Mouse (Mus musculus): ENCODE measurements around the gene Ube2q1. TPM values are rescaled to one million over a fixed set of nuclear protein-coding genes. Genes with fewer than 3 reads are reported as not detected.

Gene Ube2q1
- 21.8 and 22.0 TPM in 2 replicates for polyA plus RNA-seq (2014; fragmentation: Nextera tagmentation; extraction: Ambion mirVana)

DNA sequence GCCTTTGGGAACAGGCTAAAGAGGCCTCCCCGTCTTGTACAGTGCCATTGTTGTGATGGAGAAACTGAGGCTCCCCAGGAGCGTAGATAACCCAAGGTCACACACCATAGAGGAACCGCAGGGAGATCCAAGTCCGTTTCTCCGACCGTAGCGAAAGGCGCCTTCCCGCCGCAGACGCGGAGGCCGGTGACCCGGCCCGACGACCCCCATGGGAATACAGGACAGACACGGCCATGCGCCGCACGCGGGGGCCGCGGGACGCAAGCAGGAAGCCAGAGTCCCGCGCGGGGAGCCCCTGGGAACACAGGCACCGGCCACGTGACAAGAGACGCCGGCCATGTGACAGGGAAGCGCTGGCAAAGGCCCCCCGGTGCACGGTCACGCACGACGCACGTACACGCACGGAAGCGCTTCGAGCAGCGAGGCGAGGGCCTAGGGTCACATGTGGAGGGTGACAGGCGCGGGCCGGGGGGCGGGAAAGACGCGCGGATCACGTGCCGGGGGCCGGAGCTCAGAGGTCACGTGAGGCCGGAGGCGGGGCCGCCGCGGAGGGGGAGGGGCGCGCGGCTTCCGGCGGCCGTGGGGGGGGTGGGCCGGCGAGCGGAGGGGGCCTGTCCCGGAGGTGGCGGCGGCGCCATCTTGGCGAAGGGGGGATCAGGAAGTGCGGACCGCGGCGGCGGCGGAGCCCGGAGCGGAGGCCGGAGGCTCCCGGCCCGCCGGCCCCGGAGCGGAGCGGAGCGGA, at the start of gene Ube2q1:
Ube2q1 (plus strand) TSS at position 649 of the 742 bp plus-strand sequence.
- Histone ChIP-seq H3K27ac (ENCODE audit: low read length) (peak within 1 kb of the TSS; percentile 96), H3K36me3 (ENCODE audit: control insufficient read depth, insufficient read depth, low read length) (peaks cover 24% of the 10 kb centered on the region; the same call in 1 of the 2 replicates), H3K9me3 (ENCODE audit: control insufficient read depth, low read depth, low read length) (no peaks in the 10 kb centered on the region), H3K4me3 (ENCODE audit: low read depth, low read length) (peak within 1 kb of the TSS; percentile 97), H3K4me2 (replicated peaks; ENCODE audit: low read depth, low read length) (peak within 1 kb of the TSS; percentile 76), H3K27me3 (ENCODE audit: control insufficient read depth, insufficient read depth, low read length) (no peaks in the 10 kb centered on the region), H3K4me1 (ENCODE audit: control insufficient read depth, insufficient read depth, low read length) (peaks cover 20% of the 10 kb centered on the region), H3K9ac (replicated peaks; ENCODE audit: low read depth, low read length) (peak within 1 kb of the TSS; percentile 99)
- WGBS, result under 1% methylated on average over 71 of the region's 90 CpGs
- peak; percentile 94 for ATAC-seq (ENCODE audit: insufficient number of reproducible peaks, insufficient read depth, low FRiP score, low read depth)

DNA sequence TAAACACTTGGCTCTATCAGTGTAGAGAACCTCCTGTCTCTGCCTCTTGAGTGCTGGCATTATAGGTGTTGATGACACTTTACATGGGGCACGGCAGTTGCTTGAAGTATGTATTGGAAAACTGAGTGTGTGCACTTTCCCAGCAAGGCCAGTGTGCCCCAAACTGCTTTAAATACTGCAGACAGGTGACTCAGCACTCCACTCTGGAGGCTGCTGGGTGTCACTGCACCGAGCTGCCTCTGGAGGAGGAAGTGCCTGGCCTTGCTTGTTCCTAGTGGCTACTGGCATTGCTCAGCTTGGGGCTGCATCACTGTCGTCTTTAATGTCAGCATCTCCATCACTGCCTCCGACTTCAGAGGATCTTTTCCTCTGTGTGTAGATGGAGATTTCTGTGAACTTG, 46.4 kb upstream of the Ube2q1 start:
- WGBS, result 14% methylated on average over 4 of the region's 4 CpGs
- Histone ChIP-seq H3K4me3 (ENCODE audit: low read depth, low read length) (no peak overlapping the region), H3K27ac (ENCODE audit: low read length) (no peak overlapping the region), H3K9ac (replicated peaks; ENCODE audit: low read depth, low read length) (no peak overlapping the region), H3K4me1 (ENCODE audit: control insufficient read depth, insufficient read depth, low read length) (peaks cover 11% of the 10 kb centered on the region; the same call in 1 of the 2 replicates), H3K9me3 (ENCODE audit: control insufficient read depth, low read depth, low read length) (no peaks in the 10 kb centered on the region), H3K4me2 (replicated peaks; ENCODE audit: low read depth, low read length) (no peak overlapping the region), H3K36me3 (ENCODE audit: control insufficient read depth, insufficient read depth, low read length) (no peaks in the 10 kb centered on the region), H3K27me3 (ENCODE audit: control insufficient read depth, insufficient read depth, low read length) (no peaks in the 10 kb centered on the region)
- peak; percentile 40; the same call in 1 of the 2 replicates for ATAC-seq (ENCODE audit: insufficient number of reproducible peaks, insufficient read depth, low FRiP score, low read depth)

DNA sequence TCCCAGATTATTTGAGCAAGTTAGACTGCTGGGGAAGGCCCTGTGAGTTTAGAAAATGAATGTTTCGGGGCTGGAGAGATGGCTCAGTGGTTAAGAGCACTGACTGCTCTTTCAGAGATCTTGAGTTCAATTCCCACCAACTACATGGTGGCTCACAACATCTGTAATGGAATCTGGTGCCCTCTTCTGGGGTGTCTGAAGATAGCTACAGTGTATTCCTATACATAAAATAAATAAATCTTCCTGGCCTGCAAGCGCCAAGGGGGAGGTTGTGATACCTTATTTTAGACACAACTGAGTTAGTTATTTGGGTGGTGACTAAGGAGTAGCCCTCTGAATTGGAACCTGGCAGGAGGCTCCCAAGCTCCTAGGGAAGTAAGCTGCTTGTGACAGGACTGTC, 44.6 kb upstream of the Ube2q1 start:
- peaks cover 11% of the 10 kb centered on the region; the same call in 1 of the 2 replicates for H3K4me1 ChIP-seq (ENCODE audit: control insufficient read depth, insufficient read depth, low read length)
- ATAC-seq (ENCODE audit: insufficient number of reproducible peaks, insufficient read depth, low FRiP score, low read depth), result no peak
- no peak overlapping the region for H3K4me2 ChIP-seq (replicated peaks; ENCODE audit: low read depth, low read length)
- H3K27me3 ChIP-seq (ENCODE audit: control insufficient read depth, insufficient read depth, low read length), result no peaks in the 10 kb centered on the region
- no peak overlapping the region for H3K27ac ChIP-seq (ENCODE audit: low read length)
- 71% methylated on average over 2 of the region's 2 CpGs for WGBS
- H3K36me3 ChIP-seq (ENCODE audit: control insufficient read depth, insufficient read depth, low read length), result no peaks in the 10 kb centered on the region
- no peak overlapping the region for H3K9ac ChIP-seq (replicated peaks; ENCODE audit: low read depth, low read length)
- H3K9me3 ChIP-seq (ENCODE audit: control insufficient read depth, low read depth, low read length), result no peaks in the 10 kb centered on the region
- H3K4me3 ChIP-seq (ENCODE audit: low read depth, low read length), result no peak overlapping the region

DNA sequence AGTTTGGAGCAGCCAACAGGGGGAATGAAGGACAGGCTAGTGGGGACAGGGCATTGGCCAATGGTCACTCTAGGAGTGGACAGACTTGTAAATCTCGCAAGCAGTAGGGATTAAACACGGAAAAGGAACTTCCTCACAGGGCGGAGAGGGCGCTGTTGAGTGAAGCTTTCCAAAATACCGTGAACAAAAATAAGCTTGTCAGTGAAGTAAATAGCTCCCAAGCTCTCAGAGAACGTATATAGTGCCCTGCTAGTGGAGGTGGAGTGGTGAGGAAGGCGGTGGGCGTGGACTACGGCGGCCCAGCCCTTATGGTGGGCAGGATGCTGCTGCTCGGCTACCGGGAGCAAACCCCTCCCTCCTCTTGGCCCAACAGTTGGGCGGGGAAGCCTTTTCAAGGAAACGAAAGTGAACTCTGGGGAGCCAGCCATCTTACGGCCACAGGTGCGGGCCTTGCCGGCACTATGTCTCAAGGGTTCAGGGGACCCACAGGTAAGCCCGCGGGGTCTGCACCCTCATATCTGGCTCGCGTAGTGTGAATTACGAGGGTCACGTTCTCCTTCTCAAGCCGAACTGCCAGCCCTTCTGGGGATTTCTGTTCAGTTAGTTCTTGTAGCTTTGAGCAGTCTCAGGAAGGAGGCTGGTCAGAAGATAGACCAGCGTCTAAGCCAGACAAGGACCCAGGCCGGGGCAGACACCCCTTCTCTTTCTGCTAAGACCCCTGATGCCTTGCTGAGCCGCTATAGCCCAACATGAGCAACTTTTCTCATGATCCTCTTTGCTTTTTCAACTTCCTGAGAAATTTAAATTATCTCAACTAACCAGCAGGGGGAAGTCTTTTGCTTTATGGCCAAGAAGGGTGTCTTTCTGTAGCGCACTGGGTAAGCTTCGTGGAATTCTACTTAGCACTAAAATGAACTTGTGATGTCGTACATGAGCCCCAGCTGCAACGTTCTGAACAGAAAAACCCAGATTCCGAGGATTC, 42.8 kb upstream of the Ube2q1 start:
- H3K9ac ChIP-seq (replicated peaks; ENCODE audit: low read depth, low read length), result peak overlapping the region; percentile 55
- ATAC-seq (ENCODE audit: insufficient number of reproducible peaks, insufficient read depth, low FRiP score, low read depth), result peak; percentile 92
- 2% methylated on average over 32 of the region's 32 CpGs for WGBS

DNA sequence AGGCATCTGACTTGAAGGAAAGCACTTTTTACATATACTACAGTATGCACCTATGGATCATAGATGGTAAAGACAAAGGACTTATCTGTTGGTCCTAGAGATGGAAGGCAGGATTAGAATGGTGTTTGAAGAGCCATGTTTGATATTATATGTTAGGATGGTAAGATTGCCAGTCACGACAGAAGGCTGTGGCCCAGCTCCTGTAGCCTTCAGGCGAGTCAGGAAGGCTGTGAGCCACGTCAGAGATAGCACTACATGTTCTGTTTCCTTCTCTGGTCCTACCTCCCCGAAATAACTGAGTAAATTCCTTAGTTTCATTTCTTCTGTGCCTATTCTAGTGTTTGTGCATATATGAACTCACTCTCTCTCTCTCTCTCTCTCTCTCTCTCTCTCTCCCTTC, 41.3 kb upstream of the Ube2q1 start:
- 81% methylated on average over 4 of the region's 4 CpGs for WGBS
- ATAC-seq (ENCODE audit: insufficient number of reproducible peaks, insufficient read depth, low FRiP score, low read depth), result no peak

More for the DNA sequence above, 42.8 kb upstream of the Ube2q1 start:
- peak overlapping the region; percentile 82 for H3K4me2 ChIP-seq (replicated peaks; ENCODE audit: low read depth, low read length)
- H3K36me3 ChIP-seq (ENCODE audit: control insufficient read depth, insufficient read depth, low read length), result no peaks in the 10 kb centered on the region
- H3K27ac ChIP-seq (ENCODE audit: low read length), result 0 out of 2 replicates have a peak overlapping the region, but pooled peaks have one; percentile 18
- no peaks in the 10 kb centered on the region for H3K9me3 ChIP-seq (ENCODE audit: control insufficient read depth, low read depth, low read length)
- peaks cover 11% of the 10 kb centered on the region; the same call in 1 of the 2 replicates for H3K4me1 ChIP-seq (ENCODE audit: control insufficient read depth, insufficient read depth, low read length)
- peak overlapping the region; percentile 65 for H3K4me3 ChIP-seq (ENCODE audit: low read depth, low read length)
- H3K27me3 ChIP-seq (ENCODE audit: control insufficient read depth, insufficient read depth, low read length), result no peaks in the 10 kb centered on the region

DNA sequence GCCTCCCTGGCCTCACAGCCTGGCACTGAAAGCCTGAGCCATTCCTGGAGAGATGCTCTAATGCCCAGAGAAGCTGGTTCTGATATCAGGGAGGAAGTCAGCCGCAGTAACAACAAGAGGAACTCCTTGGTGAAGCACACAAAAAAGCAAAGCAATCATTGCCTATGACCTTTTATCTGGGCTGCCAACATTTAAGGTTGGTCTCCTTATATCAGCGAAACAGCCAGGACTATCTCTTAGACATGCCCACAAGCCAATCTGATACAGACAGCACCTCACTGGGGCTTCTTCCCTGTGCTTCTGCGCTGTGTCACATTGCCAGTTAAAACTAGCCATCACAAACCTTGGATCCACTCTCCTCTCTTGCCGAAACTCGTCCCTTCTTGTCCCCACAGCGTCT, 34.9 kb upstream of the Ube2q1 start:
- H3K4me1 ChIP-seq (ENCODE audit: control insufficient read depth, insufficient read depth, low read length), result no peaks in the 10 kb centered on the region
- H3K4me2 ChIP-seq (replicated peaks; ENCODE audit: low read depth, low read length), result no peak overlapping the region
- H3K9ac ChIP-seq (replicated peaks; ENCODE audit: low read depth, low read length), result no peak overlapping the region
- no peaks in the 10 kb centered on the region for H3K9me3 ChIP-seq (ENCODE audit: control insufficient read depth, low read depth, low read length)
- no peak overlapping the region for H3K4me3 ChIP-seq (ENCODE audit: low read depth, low read length)
- H3K27ac ChIP-seq (ENCODE audit: low read length), result no peak overlapping the region
- peaks cover 29% of the 10 kb centered on the region; the same call in 1 of the 2 replicates for H3K36me3 ChIP-seq (ENCODE audit: control insufficient read depth, insufficient read depth, low read length)
- no peak for ATAC-seq (ENCODE audit: insufficient number of reproducible peaks, insufficient read depth, low FRiP score, low read depth)
- WGBS, result 96% methylated on average over 6 of the region's 6 CpGs
- H3K27me3 ChIP-seq (ENCODE audit: control insufficient read depth, insufficient read depth, low read length), result no peaks in the 10 kb centered on the region

More for the DNA sequence above, 41.3 kb upstream of the Ube2q1 start:
- H3K4me2 ChIP-seq (replicated peaks; ENCODE audit: low read depth, low read length), result no peak overlapping the region
- no peak overlapping the region for H3K27ac ChIP-seq (ENCODE audit: low read length)
- no peak overlapping the region for H3K4me3 ChIP-seq (ENCODE audit: low read depth, low read length)
- H3K36me3 ChIP-seq (ENCODE audit: control insufficient read depth, insufficient read depth, low read length), result no peaks in the 10 kb centered on the region; the same call in 1 of the 2 replicates
- peaks cover 11% of the 10 kb centered on the region; the same call in 1 of the 2 replicates for H3K4me1 ChIP-seq (ENCODE audit: control insufficient read depth, insufficient read depth, low read length)
- H3K9ac ChIP-seq (replicated peaks; ENCODE audit: low read depth, low read length), result no peak overlapping the region
- no peaks in the 10 kb centered on the region for H3K9me3 ChIP-seq (ENCODE audit: control insufficient read depth, low read depth, low read length)
- H3K27me3 ChIP-seq (ENCODE audit: control insufficient read depth, insufficient read depth, low read length), result no peaks in the 10 kb centered on the region

DNA sequence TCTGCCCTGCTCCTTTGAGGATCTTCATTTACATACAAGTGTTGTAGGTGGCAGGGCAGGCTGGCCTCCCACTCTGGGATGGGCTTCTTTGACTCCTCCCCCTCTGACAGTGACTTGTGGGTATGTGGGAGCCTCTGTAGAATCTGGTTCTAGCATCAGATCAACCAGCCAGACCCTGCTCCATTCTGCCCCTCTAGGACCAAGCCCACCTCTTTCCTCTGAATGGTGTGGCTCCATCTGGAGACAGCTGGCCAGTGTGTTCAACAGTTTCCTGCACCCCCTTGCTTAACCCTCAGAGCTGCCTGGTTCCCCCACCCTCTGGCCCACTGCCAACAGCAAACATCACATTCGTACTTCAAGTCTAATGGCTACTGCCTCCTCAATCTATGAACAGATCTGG, 21.1 kb upstream of the Ube2q1 start:
- no peak overlapping the region for H3K27ac ChIP-seq (ENCODE audit: low read length)
- H3K9me3 ChIP-seq (ENCODE audit: control insufficient read depth, low read depth, low read length), result no peaks in the 10 kb centered on the region
- no peak overlapping the region for H3K4me2 ChIP-seq (replicated peaks; ENCODE audit: low read depth, low read length)
- peaks cover 12% of the 10 kb centered on the region; the same call in 1 of the 2 replicates for H3K4me1 ChIP-seq (ENCODE audit: control insufficient read depth, insufficient read depth, low read length)
- no peak overlapping the region for H3K9ac ChIP-seq (replicated peaks; ENCODE audit: low read depth, low read length)
- no peak overlapping the region for H3K4me3 ChIP-seq (ENCODE audit: low read depth, low read length)
- 8% methylated on average over 1 of the region's 1 CpGs for WGBS
- H3K27me3 ChIP-seq (ENCODE audit: control insufficient read depth, insufficient read depth, low read length), result no peaks in the 10 kb centered on the region
- peaks cover 16% of the 10 kb centered on the region for H3K36me3 ChIP-seq (ENCODE audit: control insufficient read depth, insufficient read depth, low read length)
- ATAC-seq (ENCODE audit: insufficient number of reproducible peaks, insufficient read depth, low FRiP score, low read depth), result peak; percentile 61

DNA sequence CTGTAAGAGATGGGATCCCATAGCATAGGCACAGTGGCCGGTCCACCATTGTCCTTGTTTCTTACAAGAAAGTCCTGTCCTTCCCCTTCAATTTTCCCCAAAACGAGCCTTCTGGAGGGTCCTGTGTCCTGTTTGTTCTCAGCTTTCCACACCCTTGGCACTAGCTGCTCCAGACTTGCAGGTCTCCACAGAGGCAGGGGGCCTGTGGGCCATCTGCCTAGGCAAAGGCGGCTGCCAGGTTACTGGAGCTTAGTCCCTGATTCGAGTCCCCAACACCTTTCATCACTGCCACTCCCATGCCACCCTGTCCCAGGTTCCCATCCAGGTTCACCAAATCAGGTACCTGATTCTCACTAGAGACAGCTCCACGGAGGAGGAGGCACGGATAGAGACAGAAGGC, 18.1 kb upstream of the Ube2q1 start:
- H3K4me2 ChIP-seq (replicated peaks; ENCODE audit: low read depth, low read length), result no peak overlapping the region
- WGBS, result 61% methylated on average over 6 of the region's 6 CpGs

More for the DNA sequence above, 18.1 kb upstream of the Ube2q1 start:
- peaks cover 12% of the 10 kb centered on the region; the same call in 1 of the 2 replicates for H3K4me1 ChIP-seq (ENCODE audit: control insufficient read depth, insufficient read depth, low read length)
- H3K9ac ChIP-seq (replicated peaks; ENCODE audit: low read depth, low read length), result no peak overlapping the region
- ATAC-seq (ENCODE audit: insufficient number of reproducible peaks, insufficient read depth, low FRiP score, low read depth), result no peak
- H3K36me3 ChIP-seq (ENCODE audit: control insufficient read depth, insufficient read depth, low read length), result peaks cover 6% of the 10 kb centered on the region
- no peaks in the 10 kb centered on the region for H3K27me3 ChIP-seq (ENCODE audit: control insufficient read depth, insufficient read depth, low read length)
- H3K27ac ChIP-seq (ENCODE audit: low read length), result no peak overlapping the region
- no peaks in the 10 kb centered on the region for H3K9me3 ChIP-seq (ENCODE audit: control insufficient read depth, low read depth, low read length)
- no peak overlapping the region for H3K4me3 ChIP-seq (ENCODE audit: low read depth, low read length)

Data from stomach, embryonic 14.5 days (tissue).